Mouse (Mus musculus) MEL (cell line): Measurements from ENCODE around the gene Asgr2. TPM values are rescaled to one million over a fixed set of nuclear protein-coding genes. Genes with fewer than 3 reads are reported as not detected.
A peak's percentile ranks its signal among the peaks of the same experiment; 100 is the strongest.
"Not testable (repeated sequence)": the region's sequence is repeated elsewhere in the genome, so short reads cannot be mapped to it uniquely, and the experiment has no call there.

Experiments used
- DNase-seq: peaks from one replicate; pipeline ENCODE4 v3.0.0; 2011; ENCODE audit warnings: low read depth, low spot score
- H3K27ac ChIP-seq: 2 replicates; pipeline ENCODE4 v1.5.1; 2012; ENCODE audit warnings: low read depth, mild to moderate bottlenecking, control low read depth, low read length, moderate library complexity; ENCODE audit not compliant: control insufficient read depth
- H3K27me3 ChIP-seq, 2 experiments: fragments of 150-350 bp in 1 of 2; sonication (generic) in 1 of 2; 2 replicates each; pipeline ENCODE4 v1.6.1; 2012; ENCODE audit warnings: low read length in 2 of 2, mild to moderate bottlenecking in 2 of 2, improper control_type of control experiment in 1 of 2, moderate library complexity in 1 of 2; ENCODE audit not compliant: insufficient read depth in 2 of 2, control insufficient read depth in 1 of 2
- H3K36me3 ChIP-seq, 2 experiments: 2 replicates each; pipeline ENCODE4 v1.6.1; 2012 to 2014; ENCODE audit warnings: low read length in 2 of 2, improper control_type of control experiment in 1 of 2, inconsistent platforms in 1 of 2, mild to moderate bottlenecking in 1 of 2; ENCODE audit not compliant: insufficient read depth in 2 of 2, control insufficient read depth in 1 of 2
- H3K4me1 ChIP-seq, 2 experiments: fragments of 150-350 bp in 1 of 2; sonication (generic) in 1 of 2; 2 replicates each; pipeline ENCODE4 v1.6.1; 2012; ENCODE audit warnings: low read length in 2 of 2, improper control_type of control experiment in 1 of 2, mild to moderate bottlenecking in 1 of 2; ENCODE audit not compliant: insufficient read depth in 2 of 2, control insufficient read depth in 1 of 2
- H3K4me3 ChIP-seq, 2 experiments: fragments of 150-350 bp in 1 of 2; sonication (generic) in 1 of 2; 2 replicates each; pipeline ENCODE4 v1.5.1; 2012; ENCODE audit warnings: low read depth in 2 of 2, low read length in 2 of 2, mild to moderate bottlenecking in 2 of 2, moderate library complexity in 2 of 2, control low read depth in 1 of 2, improper control_type of control experiment in 1 of 2; ENCODE audit not compliant: control insufficient read depth in 1 of 2, insufficient read depth in 1 of 2
- H3K79me2 ChIP-seq: 2 replicates; pipeline ENCODE4 v1.6.1; 2012; ENCODE audit warnings: mild to moderate bottlenecking, low read length, moderate library complexity; ENCODE audit not compliant: control insufficient read depth, poor library complexity, insufficient read depth
- H3K9ac ChIP-seq: 2 replicates; pipeline ENCODE4 v1.6.1; 2012; ENCODE audit warnings: low read depth, mild to moderate bottlenecking, control low read depth, low read length, moderate library complexity; ENCODE audit not compliant: control insufficient read depth, poor library complexity, severe bottlenecking
- H3K9me3 ChIP-seq: fragments of 150-350 bp; sonication (generic); replicated peaks from 2 replicates; pipeline ENCODE4 v1.6.1; 2012; ENCODE audit warnings: mild to moderate bottlenecking, low read length, improper control_type of control experiment, moderate library complexity; ENCODE audit not compliant: insufficient read depth
- E2F4 ChIP-seq: IDR thresholded peaks from 2 replicates; pipeline ENCODE4 v1.6.1; 2011; ENCODE audit warnings: low read depth, low read length, improper control_type of control experiment, borderline replicate concordance
- ELF1 ChIP-seq: IDR thresholded peaks from 2 replicates; pipeline ENCODE4 v1.6.1; 2014; ENCODE audit warnings: low read depth, mild to moderate bottlenecking, inconsistent platforms, low read length, improper control_type of control experiment, moderate library complexity
- EP300 ChIP-seq, 2 experiments: IDR thresholded peaks; 2 replicates each; pipeline ENCODE4 v1.6.1; 2011; ENCODE audit warnings: improper control_type of control experiment in 2 of 2, low read length in 2 of 2, low read depth in 1 of 2, mild to moderate bottlenecking in 1 of 2
- GABPA ChIP-seq: IDR thresholded peaks from 2 replicates; pipeline ENCODE4 v1.6.1; 2012; ENCODE audit warnings: low read depth, mild to moderate bottlenecking, inconsistent platforms, low read length, improper control_type of control experiment, moderate library complexity
- GATA1 ChIP-seq: IDR thresholded peaks from 2 replicates; pipeline ENCODE4 v1.6.1; 2011; ENCODE audit warnings: low read depth, low read length, improper control_type of control experiment
- JUND ChIP-seq: IDR thresholded peaks from 2 replicates; pipeline ENCODE4 v1.6.1; 2011; ENCODE audit warnings: low read depth, mild to moderate bottlenecking, improper control_type of control experiment, low read length
- KAT2A ChIP-seq: conservative IDR thresholded peaks from 2 replicates; pipeline ENCODE4 v1.6.1; 2012; ENCODE audit warnings: low read depth, low read length, improper control_type of control experiment, inconsistent platforms
- MEF2A ChIP-seq: IDR thresholded peaks from 2 replicates; pipeline ENCODE4 v1.6.1; 2014; ENCODE audit warnings: low read depth, mild to moderate bottlenecking, inconsistent platforms, low read length, improper control_type of control experiment; ENCODE audit not compliant: poor library complexity, insufficient replicate concordance, severe bottlenecking; ENCODE audit errors: extremely low read depth
- MXI1 ChIP-seq: IDR thresholded peaks from 2 replicates; pipeline ENCODE4 v1.6.1; 2011; ENCODE audit warnings: mild to moderate bottlenecking, low read depth, low read length, improper control_type of control experiment
- MYB ChIP-seq: IDR thresholded peaks from 2 replicates; pipeline ENCODE4 v1.6.1; 2011; ENCODE audit warnings: mild to moderate bottlenecking, low read depth, low read length, improper control_type of control experiment
- NRF1 ChIP-seq: IDR thresholded peaks from 2 replicates; pipeline ENCODE4 v1.6.1; 2014; ENCODE audit warnings: low read depth, mild to moderate bottlenecking, inconsistent platforms, low read length, improper control_type of control experiment, moderate library complexity; ENCODE audit not compliant: poor library complexity, insufficient read depth, severe bottlenecking
- POLR2AphosphoS2 ChIP-seq: IDR thresholded peaks from 2 replicates; pipeline ENCODE4 v1.6.1; 2011; ENCODE audit warnings: low read length, improper control_type of control experiment
- POLR2AphosphoS5 ChIP-seq: IDR thresholded peaks from 2 replicates; pipeline ENCODE4 v1.6.1; 2012; ENCODE audit warnings: low read depth, borderline replicate concordance, mild to moderate bottlenecking, inconsistent platforms, low read length, moderate library complexity, mixed read lengths
- RCOR1 ChIP-seq: IDR thresholded peaks from 2 replicates; pipeline ENCODE4 v1.6.1; 2012; ENCODE audit warnings: low read depth, mild to moderate bottlenecking, inconsistent platforms, low read length, improper control_type of control experiment
- TAL1 ChIP-seq: IDR thresholded peaks from 2 replicates; pipeline ENCODE4 v1.6.1; 2012; ENCODE audit warnings: mild to moderate bottlenecking, inconsistent platforms, low read length, moderate library complexity, mixed read lengths
- TBP ChIP-seq: IDR thresholded peaks from 2 replicates; pipeline ENCODE4 v1.8.0; 2011; ENCODE audit warnings: low read depth, low read length, improper control_type of control experiment
- USF2 ChIP-seq, 2 experiments: IDR thresholded peaks; 2 replicates each; pipeline ENCODE4 v1.6.1; 2011 to 2012; ENCODE audit warnings: improper control_type of control experiment in 2 of 2, low read length in 2 of 2, borderline replicate concordance in 1 of 2, inconsistent platforms in 1 of 2, low read depth in 1 of 2, mild to moderate bottlenecking in 1 of 2; ENCODE audit not compliant: insufficient read depth in 1 of 2
- ZKSCAN1 ChIP-seq: IDR thresholded peaks from 2 replicates; pipeline ENCODE4 v1.6.1; 2012; ENCODE audit warnings: low read depth, mild to moderate bottlenecking, inconsistent platforms, low read length, improper control_type of control experiment, moderate library complexity
- ZMIZ1 ChIP-seq: IDR thresholded peaks from 2 replicates; pipeline ENCODE4 v1.6.1; 2012; ENCODE audit warnings: low read depth, mild to moderate bottlenecking, inconsistent platforms, low read length, improper control_type of control experiment, moderate library complexity
- ZNF384 ChIP-seq: IDR thresholded peaks from 2 replicates; pipeline ENCODE4 v1.6.1; 2012; ENCODE audit warnings: low read depth, mild to moderate bottlenecking, inconsistent platforms, low read length, improper control_type of control experiment
- polyA plus RNA-seq, 2 experiments: library from polyadenylated mRNA; stranded (reverse) in 1 of 2; unstranded in 1 of 2; fragments of >175 nt in 1 of 2; fragments of >200 nt in 1 of 2; gene quantifications; 2 replicates each; pipeline versions ENCODE4 v1.2.1 to v1.2.4; 2012; ENCODE audit warnings: low replicate concordance in 2 of 2, low read depth in 1 of 2; ENCODE audit not compliant: insufficient read length in 2 of 2, insufficient read depth in 1 of 2, missing spikeins in 1 of 2
- total RNA-seq: library from RNA; depleted of rRNA; stranded (reverse); fragments of 300-350 nt; gene quantifications from 2 replicates; pipeline ENCODE4 v1.2.3, GENCODE M21; 2012

The Asgr2 gene
- total and polyA plus RNA-seq, 3 experiments, result not detected

GRCm38 (mm10) chr11:70115901-70116300 is 23.5 kb downstream of the Asgr2 start:
- no peaks in the 10 kb centered on the region for H3K9me3 ChIP-seq
- no peaks in the 10 kb centered on the region for H3K79me2 ChIP-seq
- TF ChIP-seq POLR2AphosphoS2, result no peak
- TF ChIP-seq MEF2A, result no peak
- TF ChIP-seq E2F4, result no peak
- no peak for TF ChIP-seq GABPA
- TF ChIP-seq MYB, result no peak
- TF ChIP-seq, all 39 proteins: peak for 0
- Histone ChIP-seq H3K4me1 (no peaks in the 10 kb centered on the region), H3K4me3 (no peak overlapping the region), H3K9ac (no peak overlapping the region), H3K27me3 (peaks cover 2% of the 10 kb centered on the region in 2 experiments; a peak in 2 of 4 replicates), H3K27ac (no peak overlapping the region), H3K36me3 (no peaks in the 10 kb centered on the region)
- no peak for DNase-seq

DNA sequence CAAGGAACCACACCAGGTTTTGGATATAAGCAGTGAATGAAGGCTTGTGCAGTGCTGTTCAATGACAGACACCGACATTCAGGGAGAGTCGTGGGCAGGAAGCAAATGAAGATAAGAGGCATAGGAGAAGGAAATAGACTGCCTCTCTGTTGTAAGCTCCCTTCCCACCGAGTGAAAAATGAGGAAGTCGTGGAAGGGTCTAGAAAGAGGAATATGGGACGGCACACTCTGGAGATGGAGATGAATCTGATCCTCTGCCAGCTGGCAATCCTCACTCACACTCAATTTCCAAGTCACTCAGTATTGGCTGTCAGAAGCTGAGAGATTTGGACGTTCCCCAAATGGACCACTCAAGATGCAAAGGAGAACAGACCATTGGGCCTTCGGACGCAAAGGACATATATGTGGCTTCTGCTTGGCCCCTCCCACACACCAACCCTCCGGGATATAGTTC is 37.5 kb downstream of the Asgr2 start, which contains the start of gene Mgl2:
TSS of gene Mgl2 (plus strand) at position 404 of the 454 bp plus-strand sequence.
- Histone ChIP-seq H3K9ac (no peak within 1 kb of the TSS), H3K27ac (no peak within 1 kb of the TSS), H3K27me3 (peaks cover 0 to 2% of the 10 kb centered on the region in 2 experiments; a peak in 1 of 4 replicates), H3K36me3 (peaks cover 0 to 6% of the 10 kb centered on the region in 2 experiments; a peak in 1 of 4 replicates), H3K79me2 (no peaks in the 10 kb centered on the region), H3K9me3 (no peaks in the 10 kb centered on the region), H3K4me1 (peaks cover 0 to 9% of the 10 kb centered on the region in 2 experiments; a peak in 1 of 4 replicates), H3K4me3 (no peak within 1 kb of the TSS)
- peak; percentile 54 for DNase-seq
- no peak for TF ChIP-seq TAL1
- TF ChIP-seq TBP, result no peak
- no peak for TF ChIP-seq MXI1
- TF ChIP-seq POLR2AphosphoS2, result no peak
- TF ChIP-seq USF2 (IDR thresholded peaks at IDR 0.05; ENCODE audit: borderline replicate concordance in 1 of 2, insufficient read depth in 1 of 2, low read depth in 1 of 2, low read length in 2 of 2), result no peak
- no peak for TF ChIP-seq ZMIZ1
- TF ChIP-seq NRF1, result no peak
- no peak for TF ChIP-seq ELF1
- TF ChIP-seq ZNF384, result no peak
- no peak for TF ChIP-seq ZKSCAN1
- TF ChIP-seq KAT2A, result no peak
- TF ChIP-seq EP300 (IDR thresholded peaks at IDR 0.05; ENCODE audit: low read depth in 1 of 2, low read length in 2 of 2), result peak in 1 of 2 experiments; percentile 60; a peak in 2 of 4 replicates
- peak; percentile 43; the same call in 1 of the 2 replicates for TF ChIP-seq RCOR1
- TF ChIP-seq POLR2AphosphoS5, result no peak
- TF ChIP-seq GATA1, result peak; percentile 63
- no peak for TF ChIP-seq JUND

DNA sequence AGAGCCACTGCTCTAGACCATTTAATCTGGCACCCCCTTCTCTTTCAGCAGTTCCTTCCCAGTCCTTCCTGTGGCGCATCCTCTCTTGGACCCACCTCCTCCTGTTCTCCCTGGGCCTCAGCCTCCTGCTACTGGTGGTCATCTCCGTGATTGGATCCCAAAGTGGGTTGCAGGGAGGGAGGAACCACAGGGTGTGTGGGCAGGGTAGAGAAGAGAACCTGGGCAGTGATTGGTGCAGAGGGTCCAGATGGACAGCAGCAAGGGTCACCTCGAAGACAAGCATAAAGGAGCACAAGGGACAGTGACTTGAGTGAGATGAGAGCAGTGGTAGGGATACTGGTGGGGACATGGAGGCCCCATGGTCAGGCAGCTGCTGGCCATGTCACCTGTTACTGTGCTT is 42.6 kb downstream of the Asgr2 start:
- H3K79me2 ChIP-seq, DNase-seq, H3K9ac ChIP-seq, H3K9me3 ChIP-seq, H3K4me3 ChIP-seq, H3K36me3 ChIP-seq, H3K27ac ChIP-seq, H3K27me3 ChIP-seq, H3K4me1 ChIP-seq: not testable (repeated sequence)

GRCm38 (mm10) chr11:70135925-70136324 is 43.5 kb downstream of the Asgr2 start:
- not testable (repeated sequence) for H3K9me3 ChIP-seq, H3K4me3 ChIP-seq, H3K36me3 ChIP-seq, H3K9ac ChIP-seq, H3K79me2 ChIP-seq, DNase-seq, H3K27me3 ChIP-seq, H3K27ac ChIP-seq, H3K4me1 ChIP-seq
